Mouse (Mus musculus): ENCODE measurements around the gene Gadd45b.

Gadd45b gene

DNA sequence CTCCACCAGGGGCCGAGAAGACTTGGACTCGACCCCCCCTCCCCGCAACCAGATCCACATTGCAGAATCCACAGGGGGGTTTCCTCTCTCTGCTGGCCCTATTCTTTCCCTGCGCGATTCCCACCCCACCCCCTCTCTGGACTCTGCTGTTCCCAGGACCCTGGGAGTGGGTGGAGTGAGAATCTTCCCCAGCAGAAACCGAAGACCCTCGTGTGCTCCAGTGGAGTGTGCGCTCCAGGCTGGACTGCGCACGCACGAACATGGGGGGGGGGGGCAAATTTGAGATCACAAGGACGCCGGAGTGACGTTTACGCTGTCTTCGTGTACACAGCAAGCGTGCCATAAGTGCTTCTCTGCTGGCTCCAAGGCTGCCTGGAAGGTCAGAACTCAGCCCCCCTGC lies 5.8 kb downstream of the Gadd45b start:
- no peak for DNase-seq

DNA sequence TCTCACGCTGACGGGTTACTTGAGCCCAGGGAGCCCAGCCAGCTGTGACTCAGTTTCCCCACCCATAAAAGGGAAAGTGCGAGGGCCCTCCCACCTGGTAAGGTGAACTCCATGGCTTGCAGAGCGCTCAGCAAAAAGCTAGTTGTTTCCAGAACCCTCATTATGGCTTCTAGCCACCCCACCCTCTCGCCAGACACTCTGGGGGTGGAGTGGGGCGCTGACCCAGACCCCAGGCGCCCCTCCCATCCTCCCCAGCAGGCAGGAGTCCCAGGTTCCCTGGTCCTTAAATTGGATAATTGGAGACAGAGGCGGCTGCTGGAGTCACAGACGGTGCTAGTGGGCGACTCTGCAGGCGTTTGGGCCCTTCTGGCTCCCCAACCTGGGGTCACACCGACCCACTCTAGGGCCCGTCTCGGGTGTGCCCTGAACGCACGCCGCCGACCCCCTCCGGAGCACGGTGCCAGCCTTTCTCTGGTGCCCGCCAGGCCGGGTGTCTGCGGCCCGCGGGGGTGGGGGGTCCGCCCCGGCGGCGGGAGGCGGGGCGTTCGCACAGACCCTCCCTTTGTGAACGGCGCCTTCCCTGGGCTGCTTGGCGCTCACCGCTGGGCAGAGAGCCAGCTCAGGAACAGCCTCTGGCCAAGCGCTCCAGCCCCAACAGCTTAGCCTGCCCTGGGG lies 6.4 kb downstream of the Gadd45b start:
- peak; percentile 75 to 79 for DNase-seq

DNA sequence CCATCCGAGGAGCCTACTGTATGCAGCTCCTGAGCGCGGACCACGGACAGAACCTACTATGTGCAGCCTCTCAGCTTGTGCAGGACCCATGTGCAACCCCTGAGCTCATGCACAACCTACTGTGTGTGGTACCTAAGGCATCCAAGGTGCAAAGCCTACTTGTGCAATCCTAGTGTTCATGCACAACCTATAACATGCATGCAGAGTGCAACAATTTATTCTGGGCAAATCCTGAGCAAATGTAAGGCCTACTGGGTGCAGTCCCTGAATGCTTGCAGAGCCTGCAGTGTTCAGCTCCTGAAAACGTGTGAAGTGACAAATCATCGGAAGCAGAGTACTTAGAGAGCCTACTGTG lies 6.9 kb downstream of the Gadd45b start:
- DNase-seq, result no peak

GRCm38 (mm10) chr10:80937646-80938045 lies 7.8 kb downstream of the Gadd45b start:
- DNase-seq, result peak; percentile 58 to 80

GRCm38 (mm10) chr10:80938831-80939550 lies 9.1 kb downstream of the Gadd45b start:
- peak in 1 of 2 experiments; percentile 33 for DNase-seq

DNA sequence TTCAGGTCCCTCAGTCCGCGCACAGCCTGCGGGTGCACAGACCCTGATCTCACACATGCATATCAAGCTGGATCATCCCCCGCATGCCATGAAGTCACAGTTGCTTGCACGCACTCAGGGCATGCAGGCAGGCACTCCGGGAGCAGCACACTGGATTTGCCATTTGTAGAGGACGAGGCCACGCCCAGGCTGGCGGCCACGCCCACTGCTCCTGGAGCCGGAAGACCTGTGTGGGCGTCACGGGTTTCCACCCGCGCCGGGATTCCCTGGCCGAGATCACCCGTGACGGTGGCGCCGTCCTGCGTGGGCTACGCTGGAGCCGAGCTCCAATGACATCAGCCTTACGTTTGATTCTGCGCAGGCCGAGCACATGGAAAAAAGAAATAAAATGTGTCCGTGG lies 9.8 kb downstream of the Gadd45b start:
- DNase-seq, result peak; percentile 70 to 73

DNA sequence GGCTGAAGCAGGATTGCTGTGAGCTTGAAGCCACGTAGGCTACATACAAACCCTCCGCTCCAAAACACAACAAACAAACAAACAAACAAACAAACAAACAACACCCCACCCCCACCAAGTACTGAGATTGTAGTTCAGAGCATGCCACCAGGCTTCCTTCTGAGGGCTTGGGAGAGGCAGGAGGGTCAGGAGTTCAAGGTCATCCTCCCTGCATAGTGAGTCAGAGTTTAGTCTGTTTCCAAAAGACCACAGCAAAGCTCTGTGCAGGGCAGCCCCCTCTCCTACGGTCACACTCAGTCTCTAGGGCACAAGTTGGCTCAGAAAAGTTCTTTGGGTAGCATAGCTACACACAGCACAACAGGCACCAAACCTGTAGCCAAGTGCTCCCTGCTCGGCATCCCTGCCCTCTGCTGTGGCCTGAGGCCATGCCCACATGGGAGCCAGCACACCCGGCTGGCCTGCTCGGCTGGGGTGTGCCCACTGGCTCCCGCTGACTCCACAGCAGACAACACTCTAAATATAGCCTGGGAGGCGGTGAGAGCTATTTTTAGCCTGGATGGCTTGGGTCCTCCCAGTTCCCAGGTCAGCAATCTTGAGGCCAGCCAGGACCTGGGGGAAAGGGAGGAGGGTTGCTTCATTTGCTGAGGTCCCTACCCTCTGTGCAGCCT lies 10.6 kb downstream of the Gadd45b start:
- peak in 1 of 2 experiments; percentile 59 for DNase-seq

DNA sequence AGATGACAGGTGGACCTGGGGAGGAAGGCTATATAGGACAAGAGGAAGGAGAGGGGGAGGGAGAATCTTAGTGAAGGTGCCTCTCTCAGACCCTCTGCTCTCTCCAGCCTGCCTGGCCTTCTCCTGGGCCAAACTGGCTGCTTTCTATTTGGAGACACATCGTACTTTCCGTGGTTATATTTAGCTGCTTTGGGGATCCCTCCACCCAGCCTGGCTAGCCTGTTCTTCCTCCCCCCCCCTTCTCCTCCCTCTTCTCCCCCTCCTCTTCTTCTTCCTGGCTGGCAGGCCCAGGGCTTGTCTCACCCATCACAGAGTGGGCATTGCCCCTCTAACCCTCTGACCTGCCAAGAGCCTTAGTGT lies 11.1 kb downstream of the Gadd45b start:
- DNase-seq, result no peak

DNA sequence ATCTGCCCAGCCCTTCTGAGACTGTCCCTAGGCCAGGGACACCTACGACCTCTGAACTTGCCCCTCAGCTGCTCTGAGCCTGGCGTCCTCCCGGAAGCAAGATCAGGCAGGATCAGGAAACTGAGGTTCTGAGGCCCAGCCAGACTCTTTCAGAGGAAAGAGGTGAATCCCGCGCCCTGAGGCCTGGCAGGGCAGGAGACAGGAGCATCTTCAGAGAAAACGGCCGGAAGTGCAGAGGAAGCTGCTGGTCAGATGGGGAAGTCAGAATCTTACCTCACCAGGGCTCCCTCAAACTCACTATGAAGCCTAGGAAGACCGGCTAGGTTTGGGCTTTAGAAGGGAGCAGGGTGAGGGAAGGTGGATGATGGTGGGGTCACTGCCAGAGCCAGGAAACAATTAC lies 13.0 kb downstream of the Gadd45b start:
- DNase-seq, result no peak

GRCm38 (mm10) chr10:80943701-80944100 lies 13.8 kb downstream of the Gadd45b start:
- DNase-seq, result no peak

- no peak for DNase-seq
Measured at GRCm38 (mm10) chr10:80944231-80944630, 14.4 kb downstream of the Gadd45b start.

GRCm38 (mm10) chr10:80946684-80947437 lies 17.0 kb downstream of the Gadd45b start:
- no peak for DNase-seq

GRCm38 (mm10) chr10:80947802-80948201 lies 17.9 kb downstream of the Gadd45b start:
- DNase-seq, result no peak

DNA sequence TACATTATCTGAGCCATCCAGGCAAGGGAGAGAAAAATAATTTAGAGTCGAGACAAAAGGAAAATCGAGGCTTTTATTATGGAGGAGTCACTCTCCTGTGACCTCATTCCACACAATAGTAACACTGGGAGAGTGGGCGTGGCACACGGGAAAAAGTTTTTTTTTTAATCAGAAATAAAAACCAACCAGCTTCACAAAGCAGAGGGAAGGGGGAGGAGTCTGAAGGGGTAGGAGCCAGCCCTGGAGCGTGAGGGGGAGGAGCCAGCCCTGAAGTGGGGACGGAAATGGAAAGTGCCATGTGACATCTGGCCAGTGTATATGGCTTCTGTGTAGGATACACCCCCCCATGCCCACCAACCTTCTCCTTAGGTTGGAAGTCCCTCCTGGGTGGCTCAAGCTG lies 18.7 kb downstream of the Gadd45b start:
- no peak for DNase-seq

GRCm38 (mm10) chr10:80949081-80949480 lies 19.2 kb downstream of the Gadd45b start:
- DNase-seq, result no peak

DNA sequence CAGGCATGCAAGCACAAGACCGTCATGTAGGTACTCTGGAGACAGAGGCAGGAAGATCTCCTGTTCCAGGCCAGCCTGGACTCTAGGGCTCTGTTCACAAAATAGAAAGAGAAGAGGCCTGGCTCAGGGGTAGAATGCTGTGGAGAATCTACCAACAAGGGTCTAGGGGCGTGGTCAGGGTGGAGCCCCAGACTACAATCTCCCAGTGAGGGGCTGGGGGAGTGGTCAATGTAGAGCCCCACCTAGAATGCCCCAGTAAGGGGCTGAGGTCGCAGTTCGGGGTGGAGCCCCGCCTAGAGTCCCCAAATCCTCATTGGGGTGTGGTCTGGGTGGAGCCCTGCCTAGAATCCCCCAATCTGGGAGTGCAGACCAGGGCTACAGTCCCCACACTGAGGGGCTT lies 20.4 kb downstream of the Gadd45b start:
- no peak for DNase-seq

- DNase-seq, result no peak
Measured at GRCm38 (mm10) chr10:80951761-80952390, 22.0 kb downstream of the Gadd45b start.

- DNase-seq, result no peak
Measured at GRCm38 (mm10) chr10:80952449-80952848, 22.6 kb downstream of the Gadd45b start.

GRCm38 (mm10) chr10:80954415-80954814 lies 24.5 kb downstream of the Gadd45b start:
- no peak for DNase-seq

DNA sequence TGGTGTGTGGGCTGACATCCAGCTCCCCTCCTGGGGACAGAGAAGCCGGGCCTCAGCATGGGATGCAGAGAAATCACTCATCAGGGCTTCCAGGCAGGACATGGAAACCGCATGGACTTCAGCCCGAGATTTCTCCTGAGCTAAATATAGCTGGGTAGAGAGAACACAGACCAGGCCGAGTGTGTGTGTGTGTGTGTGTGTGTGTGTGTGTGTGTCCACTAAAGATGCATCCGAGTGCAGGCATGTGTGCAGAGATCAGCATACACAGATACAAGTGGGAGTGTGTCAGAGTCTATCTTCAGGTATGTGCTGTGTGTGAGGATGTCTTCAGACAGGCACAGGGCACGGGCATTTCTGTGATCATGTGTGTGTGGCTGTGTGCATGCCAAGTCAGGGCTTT lies 25.0 kb downstream of the Gadd45b start:
- peak; percentile 64 to 72 for DNase-seq

- DNase-seq, result peak; percentile 78 to 82
Measured at GRCm38 (mm10) chr10:80955536-80955935, 25.7 kb downstream of the Gadd45b start.

GRCm38 (mm10) chr10:80956385-80956784 lies 26.5 kb downstream of the Gadd45b start:
- no peak for DNase-seq

GRCm38 (mm10) chr10:80956901-80957300 lies 27.0 kb downstream of the Gadd45b start:
- no peak for DNase-seq

All from cerebellum, postnatal 14 days (tissue).